Mouse (Mus musculus): ENCODE results near the gene Mrrf. TPM values are rescaled to one million over a fixed set of nuclear protein-coding genes. Genes with fewer than 3 reads are reported as not detected.

The Mrrf gene
- polyA plus RNA-seq, 1 experiment = 2.5 TPM

DNA sequence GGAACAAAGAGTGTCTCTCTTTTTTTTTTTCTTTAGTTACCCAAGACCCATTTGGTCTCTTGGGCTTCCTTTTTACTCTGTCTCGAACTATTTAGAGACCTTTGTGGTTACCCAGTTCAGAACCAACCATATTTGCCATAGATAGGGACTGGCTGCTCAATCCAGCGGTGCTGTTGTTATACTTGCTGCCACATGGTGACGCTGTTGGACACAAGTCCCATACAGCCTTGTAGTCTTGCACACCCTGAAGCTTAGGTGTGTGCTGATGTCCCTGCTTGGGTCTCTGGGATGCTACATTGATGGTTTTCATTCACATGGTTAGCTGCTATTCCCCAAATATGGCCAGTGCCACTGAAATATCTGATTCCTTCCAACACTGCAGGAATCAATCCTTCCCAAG is 102.3 kb downstream of the Mrrf start:
- Histone ChIP-seq H3K4me3 (replicated peaks) (peak overlapping the region; percentile 50), H3K36me3 (replicated peaks; ENCODE audit: low read length) (peaks cover 100% of the 10 kb centered on the region), H3K27me3 (replicated peaks) (no peaks in the 10 kb centered on the region), H3K9me3 (no peaks in the 10 kb centered on the region), H3K4me1 (peaks cover 99% of the 10 kb centered on the region)
- TF ChIP-seq FLI1 (IDR thresholded peaks at IDR 0.05; ENCODE audit: low read length) (no peak), GATA1 (IDR thresholded peaks at IDR 0.05; ENCODE audit: borderline replicate concordance, low read length) (no peak)

- H3K9me3 ChIP-seq = no peaks in the 10 kb centered on the region
- H3K27me3 ChIP-seq (replicated peaks) = no peaks in the 10 kb centered on the region
- H3K4me1 ChIP-seq = peaks cover 99% of the 10 kb centered on the region
- peak overlapping the region; percentile 7 for H3K4me3 ChIP-seq (replicated peaks)
- peaks cover 100% of the 10 kb centered on the region for H3K36me3 ChIP-seq (replicated peaks; ENCODE audit: low read length)
- TF ChIP-seq GATA1 (IDR thresholded peaks at IDR 0.05; ENCODE audit: borderline replicate concordance, low read length) = no peak
- no peak for TF ChIP-seq FLI1 (IDR thresholded peaks at IDR 0.05; ENCODE audit: low read length)
Measured at GRCm38 (mm10) chr2:36238951-36239350, 102.8 kb downstream of the Mrrf start.

Other genes with a start within 250 kb of the Mrrf start
- gene Ttll11, start 156.5 kb upstream of the Mrrf start, polyA plus RNA-seq (2012; ENCODE audit: insufficient read depth, low replicate concordance) = 47.0 and 64.8 TPM in 2 replicates
- gene Ndufa8, start 87.0 kb upstream of the Mrrf start, polyA plus RNA-seq (2012; ENCODE audit: insufficient read depth, low replicate concordance) = 30.0 and 76.6 TPM in 2 replicates
- not detected in 2 replicates for gene Morn5, start 86.9 kb upstream of the Mrrf start, polyA plus RNA-seq (2012; ENCODE audit: insufficient read depth, low replicate concordance)
- gene Lhx6, start 31.0 kb upstream of the Mrrf start, polyA plus RNA-seq (2012; ENCODE audit: insufficient read depth, low replicate concordance) = 0.18 TPM in 1 of 2 replicates, not detected in the other
- gene Rbm18, start 384 bp downstream of the Mrrf start, polyA plus RNA-seq (2012; ENCODE audit: insufficient read depth, low replicate concordance) = 4.2 TPM in 1 of 2 replicates, not detected in the other
- 118 and 153 TPM in 2 replicates for gene Ptgs1, start 94.0 kb downstream of the Mrrf start, polyA plus RNA-seq (2012; ENCODE audit: insufficient read depth, low replicate concordance)
- gene Olfr338, start 237.1 kb downstream of the Mrrf start, polyA plus RNA-seq (2012; ENCODE audit: insufficient read depth, low replicate concordance) = not detected in 2 replicates